Mouse (Mus musculus) stomach, postnatal 0 days (tissue): Measurements from ENCODE around the gene Il31ra. TPM values are rescaled to one million over a fixed set of nuclear protein-coding genes. Genes with fewer than 3 reads are reported as not detected.
A peak's percentile ranks its signal among the peaks of the same experiment; 100 is the strongest.

ENCODE experiments used
- ATAC-seq: fragments of 200-750 bp; cut with Nextera tagmentation; 2 replicates; pipeline ENCODE4 v1.8.0; 2017; ENCODE audit not compliant: low FRiP score, low TSS enrichment
- DNase-seq: peaks from one replicate; pipeline ENCODE4 v3.0.0-alpha.2; 2016; ENCODE audit warnings: low spot score
- H3K27ac ChIP-seq: fragments of 300-500 bp; sonication (generic); replicated peaks from 2 replicates; pipeline ENCODE4 v1.5.1; 2014; ENCODE audit warnings: mild to moderate bottlenecking, control low read depth
- H3K27me3 ChIP-seq: fragments of 300-500 bp; sonication (generic); 2 replicates; pipeline ENCODE4 v1.6.1; 2014; ENCODE audit warnings: low read length; ENCODE audit not compliant: control insufficient read depth, insufficient read depth
- H3K36me3 ChIP-seq: fragments of 300-500 bp; sonication (generic); 2 replicates; pipeline ENCODE4 v1.6.1; 2014; ENCODE audit warnings: low read length, mixed read lengths; ENCODE audit not compliant: control insufficient read depth, insufficient read depth
- H3K4me1 ChIP-seq: fragments of 300-500 bp; sonication (generic); replicated peaks from 2 replicates; pipeline ENCODE4 v1.6.1; 2014; ENCODE audit warnings: antibody characterized with exemption; ENCODE audit not compliant: control insufficient read depth, insufficient read depth
- H3K4me2 ChIP-seq: fragments of 300-500 bp; sonication (generic); replicated peaks from 2 replicates; pipeline ENCODE4 v1.6.1; 2014; ENCODE audit warnings: low read depth, mild to moderate bottlenecking, control low read depth, moderate library complexity
- H3K4me3 ChIP-seq: fragments of 300-500 bp; sonication (generic); 2 replicates; pipeline ENCODE4 v1.5.1; 2014; ENCODE audit warnings: low read depth, low read length, control low read depth
- H3K9ac ChIP-seq: fragments of 300-500 bp; sonication (generic); 2 replicates; pipeline ENCODE4 v1.6.1; 2014; ENCODE audit warnings: mild to moderate bottlenecking, low read length, control low read depth, mixed read lengths
- H3K9me3 ChIP-seq: fragments of 300-500 bp; sonication (generic); 2 replicates; pipeline ENCODE4 v1.6.1; 2016; ENCODE audit warnings: low read length; ENCODE audit not compliant: control insufficient read depth
- CTCF ChIP-seq: IDR thresholded peaks from 2 replicates; pipeline ENCODE4 v1.5.1; 2016; ENCODE audit warnings: antibody characterized with exemption, low read depth, mild to moderate bottlenecking, moderate library complexity
- EP300 ChIP-seq: optimal IDR thresholded peaks from 2 replicates; pipeline ENCODE3; 2016; ENCODE audit warnings: antibody characterized with exemption
- WGBS: fragments of 180-500 bp; shearing (Covaris S2); extraction: QIAGEN DNeasy Blood & Tissue Kit; methylation state at CpG from one replicate; pipeline ENCODE4 v1.1.7; 2014; 5-methylcytosine and 5-hydroxymethylcytosine counted together
- polyA plus RNA-seq: library from polyadenylated mRNA; unstranded; fragments of >200 nt; fragmentation: Nextera tagmentation; extraction: Ambion mirVana; gene quantifications from 2 replicates; pipeline ENCODE4 v1.2.1, GENCODE M21; 2015

Gene Il31ra
- polyA plus RNA-seq, 1 experiment from 2014 or later: 0.16 TPM

GRCm38 (mm10) chr13:112556501-112556900 lies 37.7 kb downstream of the Il31ra start:
- no peak for TF ChIP-seq CTCF
- TF ChIP-seq EP300: no peak
- Histone ChIP-seq H3K4me1 (no peaks in the 10 kb centered on the region), H3K9ac (no peak overlapping the region), H3K36me3 (no peaks in the 10 kb centered on the region), H3K9me3 (no peaks in the 10 kb centered on the region), H3K27me3 (no peaks in the 10 kb centered on the region), H3K4me2 (no peak overlapping the region), H3K4me3 (no peak overlapping the region), H3K27ac (no peak overlapping the region)
- peak; percentile 40; the same call in 1 of the 2 replicates for ATAC-seq
- WGBS: 55% methylated on average over 2 of the region's 2 CpGs
- DNase-seq: no peak

GRCm38 (mm10) chr13:112553304-112553703 lies 40.9 kb downstream of the Il31ra start:
- no peaks in the 10 kb centered on the region for H3K4me1 ChIP-seq
- H3K4me2 ChIP-seq: no peak overlapping the region
- no peak overlapping the region for H3K9ac ChIP-seq
- DNase-seq (no peak), ATAC-seq (no peak)
- no peak overlapping the region for H3K27ac ChIP-seq
- WGBS: 82% methylated on average over 5 of the region's 5 CpGs
- TF ChIP-seq CTCF: no peak
- no peak for TF ChIP-seq EP300
- no peak overlapping the region for H3K4me3 ChIP-seq
- H3K27me3 ChIP-seq: no peaks in the 10 kb centered on the region
- H3K36me3 ChIP-seq: no peaks in the 10 kb centered on the region
- no peaks in the 10 kb centered on the region for H3K9me3 ChIP-seq

- ATAC-seq (no peak), DNase-seq (no peak)
- Histone ChIP-seq H3K4me3 (no peak overlapping the region), H3K4me2 (no peak overlapping the region), H3K27me3 (no peaks in the 10 kb centered on the region), H3K4me1 (no peaks in the 10 kb centered on the region), H3K36me3 (no peaks in the 10 kb centered on the region), H3K27ac (no peak overlapping the region), H3K9ac (no peak overlapping the region), H3K9me3 (no peaks in the 10 kb centered on the region)
- WGBS: 77% methylated on average over 7 of the region's 7 CpGs
- no peak for TF ChIP-seq CTCF
- TF ChIP-seq EP300: no peak
Measured at GRCm38 (mm10) chr13:112551641-112552548, 42.3 kb downstream of the Il31ra start.

- Histone ChIP-seq H3K4me2 (no peak overlapping the region), H3K9me3 (no peaks in the 10 kb centered on the region), H3K4me1 (no peaks in the 10 kb centered on the region), H3K27ac (no peak overlapping the region), H3K4me3 (no peak overlapping the region), H3K36me3 (no peaks in the 10 kb centered on the region), H3K27me3 (no peaks in the 10 kb centered on the region), H3K9ac (no peak overlapping the region)
- peak; percentile 88 for ATAC-seq
- 48% methylated on average over 10 of the region's 10 CpGs for WGBS
- no peak for DNase-seq
- no peak for TF ChIP-seq CTCF
- TF ChIP-seq EP300: no peak
Measured at GRCm38 (mm10) chr13:112541223-112541975, 52.8 kb downstream of the Il31ra start.

GRCm38 (mm10) chr13:112540616-112541015 lies 53.5 kb downstream of the Il31ra start:
- TF ChIP-seq CTCF (no peak), EP300 (no peak)
- H3K9ac ChIP-seq: no peak overlapping the region

More at GRCm38 (mm10) chr13:112540616-112541015, 53.5 kb downstream of the Il31ra start:
- no peak overlapping the region for H3K27ac ChIP-seq
- no peaks in the 10 kb centered on the region for H3K4me1 ChIP-seq
- no peak overlapping the region for H3K4me3 ChIP-seq
- WGBS: 43% methylated on average over 3 of the region's 3 CpGs
- no peaks in the 10 kb centered on the region for H3K27me3 ChIP-seq
- H3K4me2 ChIP-seq: no peak overlapping the region
- no peaks in the 10 kb centered on the region for H3K36me3 ChIP-seq
- DNase-seq (no peak), ATAC-seq (no peak)
- no peaks in the 10 kb centered on the region for H3K9me3 ChIP-seq
